9 mouse cellular contexts compared by ENCODE assay signal in genomic region chr4:40936175-40936839, GRCm38 (mm10). TPM values are rescaled to one million over a fixed set of nuclear protein-coding genes. Genes with fewer than 3 reads are reported as not detected.
A peak's percentile ranks its signal among the peaks of the same experiment; 100 is the strongest.
DNase-seq lines count a peak whose midpoint lies in the region; ATAC-seq and TF ChIP-seq lines count a peak whose summit lies in the region.
"Had no signal": no experiment of that assay in that cellular context is flagged by ENCODE, and none has a peak within 500 bp of the region (broad histone marks: within the 10 kb centered on the region; RNA-seq: fewer than 3 reads in every experiment).

No protein-coding gene starts in this region.

- no peak for TF ChIP-seq POLR2A in cerebellum, adult 2 months (IDR thresholded peaks at IDR 0.05; ENCODE audit: borderline replicate concordance, insufficient read depth, low read length)

- no peaks in the 10 kb centered on the region for H3K27me3 ChIP-seq in intestine, embryonic 16.5 days (replicated peaks; ENCODE audit: control insufficient read depth, insufficient read depth, low read length)
- H3K27me3 ChIP-seq in intestine, embryonic 15.5 days (replicated peaks): no peaks in the 10 kb centered on the region
- H3K27me3 ChIP-seq in cerebellum, adult 2 months (ENCODE audit: control insufficient read depth, insufficient read depth, low read length): no peaks in the 10 kb centered on the region

- H3K4me3 ChIP-seq in intestine, embryonic 16.5 days (ENCODE audit: low read length): no peak overlapping the region
- H3K4me3 ChIP-seq in intestine, embryonic 15.5 days (replicated peaks): no peak overlapping the region
- H3K4me3 ChIP-seq in cerebellum, adult 2 months (replicated peaks; ENCODE audit: insufficient read depth, low read depth, low read length): no peak overlapping the region

- H3K9ac ChIP-seq in intestine, embryonic 16.5 days (ENCODE audit: low read depth, low read length): no peak overlapping the region
- H3K9ac ChIP-seq in intestine, embryonic 15.5 days: no peak overlapping the region

- H3K27ac ChIP-seq in intestine, embryonic 16.5 days (ENCODE audit: low read length): no peak overlapping the region
- no peak overlapping the region for H3K27ac ChIP-seq in intestine, embryonic 15.5 days
- no peak overlapping the region for H3K27ac ChIP-seq in cerebellum, adult 2 months (ENCODE audit: insufficient read depth, low read length)
- H3K27ac ChIP-seq: macrophage had no signal

- 0 out of 2 replicates have a peak, but pooled peaks have one; percentile 21 for ATAC-seq in intestine, embryonic 16.5 days
- ATAC-seq in intestine, embryonic 15.5 days: no peak
- no peak for ATAC-seq in megakaryocyte progenitor cell, adult 5-6 weeks (replicated peaks; ENCODE audit: poor library complexity)

- H3K36me3 ChIP-seq in intestine, embryonic 16.5 days (ENCODE audit: control insufficient read depth, insufficient read depth, low read length): peaks cover 42% of the 10 kb centered on the region
- H3K36me3 ChIP-seq in intestine, embryonic 15.5 days: peaks cover 53% of the 10 kb centered on the region

- H3K9me3 ChIP-seq in intestine, embryonic 16.5 days (ENCODE audit: control insufficient read depth, low read length): no peaks in the 10 kb centered on the region
- no peaks in the 10 kb centered on the region for H3K9me3 ChIP-seq in intestine, embryonic 15.5 days

- DNase-seq in cerebellum, adult 2 months: peak; percentile 27 to 51
- peak; percentile 61 for DNase-seq in gastrocnemius, postnatal 25 days
- peak; percentile 45 to 61 for DNase-seq in left cerebral cortex, adult 9 months (ENCODE audit: low spot score in 2 of 2)
- peak; percentile 50 for DNase-seq in right cerebral cortex, adult 18-20 months
- DNase-seq in spleen, postnatal 14 days (ENCODE audit: low spot score in 2 of 2): no peak

- WGBS in intestine, embryonic 16.5 days: 83% methylated on average over 9 of the region's 9 CpGs
- 89% methylated on average over 9 of the region's 9 CpGs for WGBS in intestine, embryonic 15.5 days
- WGBS in cerebellum, adult 2 months: 24% methylated on average over 9 of the region's 9 CpGs

- H3K4me1 ChIP-seq in intestine, embryonic 16.5 days (ENCODE audit: control insufficient read depth, insufficient read depth, low read length): no peaks in the 10 kb centered on the region
- no peaks in the 10 kb centered on the region for H3K4me1 ChIP-seq in intestine, embryonic 15.5 days (replicated peaks)
- H3K4me1 ChIP-seq in cerebellum, adult 2 months (ENCODE audit: control insufficient read depth, insufficient read depth, low read length): no peaks in the 10 kb centered on the region

- TF ChIP-seq CTCF in cerebellum, adult 2 months (IDR thresholded peaks at IDR 0.05; ENCODE audit: borderline replicate concordance, insufficient read depth, low read depth, low read length): no peak

- H3K4me2 ChIP-seq in intestine, embryonic 16.5 days (ENCODE audit: low read depth, low read length): no peak overlapping the region
- no peak overlapping the region for H3K4me2 ChIP-seq in intestine, embryonic 15.5 days (replicated peaks)

RNA-seq across cellular contexts. Expression of gene Bag1, which starts 11.8 kb away (rescaled TPM):
- 142 and 152 TPM in 2 replicates for polyA plus RNA-seq in intestine, embryonic 16.5 days (2015; fragmentation: Nextera tagmentation; extraction: Ambion mirVana)
- 172 and 190 TPM in 2 replicates for polyA plus RNA-seq in intestine, embryonic 15.5 days (2015; fragmentation: Nextera tagmentation; extraction: Ambion mirVana)
- polyA plus RNA-seq in cerebellum, adult 2 months (2012; rRNA removed): 143 and 159 TPM in 2 replicates
- 100 to 1,000 TPM; 177 to 180 TPM for total RNA-seq in gastrocnemius, postnatal 25 days (2021)
- total RNA-seq in megakaryocyte progenitor cell, adult 5-6 weeks (2015): 163 and 167 TPM in 2 replicates
- total RNA-seq in megakaryocyte progenitor cell, adult 5-6 weeks (2017): 361 and 403 TPM in 2 replicates

RNA-seq across cellular contexts. Expression of gene Chmp5, which starts 11.9 kb away (rescaled TPM):
- polyA plus RNA-seq in intestine, embryonic 16.5 days (2015; fragmentation: Nextera tagmentation; extraction: Ambion mirVana): 103 and 104 TPM in 2 replicates
- polyA plus RNA-seq in intestine, embryonic 15.5 days (2015; fragmentation: Nextera tagmentation; extraction: Ambion mirVana): 100 and 110 TPM in 2 replicates
- polyA plus RNA-seq in cerebellum, adult 2 months (2012; rRNA removed): 118 and 125 TPM in 2 replicates
- 10 to 100 TPM; 20.4 to 24.0 TPM for total RNA-seq in gastrocnemius, postnatal 25 days (2021)
- total RNA-seq in megakaryocyte progenitor cell, adult 5-6 weeks (2015): 52.0 and 55.4 TPM in 2 replicates
- total RNA-seq in megakaryocyte progenitor cell, adult 5-6 weeks (2017): 81.4 and 87.2 TPM in 2 replicates

RNA-seq across cellular contexts. Expression of gene Spink4, which starts 16.5 kb away (rescaled TPM):
- 539 and 560 TPM in 2 replicates for polyA plus RNA-seq in intestine, embryonic 16.5 days (2015; fragmentation: Nextera tagmentation; extraction: Ambion mirVana)
- polyA plus RNA-seq in intestine, embryonic 15.5 days (2015; fragmentation: Nextera tagmentation; extraction: Ambion mirVana): 309 and 393 TPM in 2 replicates
- 0.57 TPM in 1 of 2 replicates, not detected in the other for polyA plus RNA-seq in cerebellum, adult 2 months (2012; rRNA removed)
- not detected for total RNA-seq in gastrocnemius, postnatal 25 days (2021)
- not detected in 2 replicates for total RNA-seq in megakaryocyte progenitor cell, adult 5-6 weeks (2015)
- total RNA-seq in megakaryocyte progenitor cell, adult 5-6 weeks (2017): not detected in 2 replicates
- polyA plus RNA-seq: macrophage had no signal

RNA-seq across cellular contexts. Expression of gene Nfx1, which starts 34.4 kb away (rescaled TPM):
- polyA plus RNA-seq in intestine, embryonic 16.5 days (2015; fragmentation: Nextera tagmentation; extraction: Ambion mirVana): 69.1 and 70.5 TPM in 2 replicates
- 71.8 and 74.7 TPM in 2 replicates for polyA plus RNA-seq in intestine, embryonic 15.5 days (2015; fragmentation: Nextera tagmentation; extraction: Ambion mirVana)
- 96.6 and 96.8 TPM in 2 replicates for polyA plus RNA-seq in cerebellum, adult 2 months (2012; rRNA removed)
- total RNA-seq in gastrocnemius, postnatal 25 days (2021): 10 to 100 TPM; 15.7 to 17.0 TPM
- 47.5 and 51.8 TPM in 2 replicates for total RNA-seq in megakaryocyte progenitor cell, adult 5-6 weeks (2015)
- total RNA-seq in megakaryocyte progenitor cell, adult 5-6 weeks (2017): 70.5 and 71.5 TPM in 2 replicates

Comparison
In these comparisons a context has a peak if more than half of its experiments do, and no peak if none do; other contexts are left out.
1. DNase-seq: peak in cerebellum, adult 2 months (2 of 2), gastrocnemius, postnatal 25 days (single experiment), left cerebral cortex, adult 9 months (2 of 2) and right cerebral cortex, adult 18-20 months (single experiment); none in spleen, postnatal 14 days (0 of 2).
2. RNA of gene Spink4, which starts 16.5 kb away (polyA plus RNA-seq): 539 to 560 TPM in intestine, embryonic 16.5 days and 309 to 393 TPM in intestine, embryonic 15.5 days; 0.57 TPM in cerebellum, adult 2 months; every median in the first group is over 100 times any median in the second.